Mouse (Mus musculus) heart, embryonic 14.5 days (tissue): Measurements from ENCODE around the gene Dab2. TPM values are rescaled to one million over a fixed set of nuclear protein-coding genes. Genes with fewer than 3 reads are reported as not detected.

ENCODE experiments used
- ATAC-seq: fragments of 200-750 bp; cut with Nextera tagmentation; 2 replicates; pipeline ENCODE4 v1.8.0; 2017; ENCODE audit warnings: low read depth, moderate TSS enrichment; ENCODE audit not compliant: insufficient number of reproducible peaks, insufficient read depth, low FRiP score
- H3K27ac ChIP-seq, 2 experiments: fragments of 200-500 bp in 1 of 2; fragments of 300-500 bp in 1 of 2; sonication (generic) in 1 of 2; replicated peaks in 1 of 2; 2 replicates each; pipeline ENCODE4 v1.5.1; 2012 to 2014; ENCODE audit warnings: low read depth in 2 of 2, low read length in 2 of 2, control low read depth in 1 of 2, mild to moderate bottlenecking in 1 of 2, mixed read lengths in 1 of 2; ENCODE audit not compliant: control insufficient read depth in 1 of 2, insufficient read depth in 1 of 2
- H3K27me3 ChIP-seq: fragments of 300-500 bp; sonication (generic); 2 replicates; pipeline ENCODE4 v1.6.1; 2014; ENCODE audit warnings: mild to moderate bottlenecking, low read length, control low read depth; ENCODE audit not compliant: control insufficient read depth, insufficient read depth
- H3K36me3 ChIP-seq: fragments of 300-500 bp; sonication (generic); 2 replicates; pipeline ENCODE4 v1.6.1; 2014; ENCODE audit warnings: mild to moderate bottlenecking, control low read depth, low read length, mixed read lengths; ENCODE audit not compliant: control insufficient read depth, insufficient read depth
- H3K4me1 ChIP-seq, 2 experiments: fragments of 200-500 bp in 1 of 2; fragments of 300-500 bp in 1 of 2; sonication (generic) in 1 of 2; 2 replicates each; pipeline ENCODE4 v1.6.1; 2012 to 2014; ENCODE audit warnings: low read length in 2 of 2, control low read depth in 1 of 2, mixed read lengths in 1 of 2; ENCODE audit not compliant: control insufficient read depth in 2 of 2, insufficient read depth in 2 of 2
- H3K4me2 ChIP-seq: fragments of 300-500 bp; sonication (generic); 2 replicates; pipeline ENCODE4 v1.6.1; 2014; ENCODE audit warnings: mild to moderate bottlenecking, low read length
- H3K4me3 ChIP-seq, 2 experiments: fragments of 200-500 bp in 1 of 2; fragments of 300-500 bp in 1 of 2; sonication (generic) in 1 of 2; 2 replicates each; pipeline ENCODE4 v1.5.1; 2012 to 2014; ENCODE audit warnings: low read length in 2 of 2, mild to moderate bottlenecking in 2 of 2, control low read depth in 1 of 2, low read depth in 1 of 2, moderate library complexity in 1 of 2; ENCODE audit not compliant: control insufficient read depth in 1 of 2, insufficient read depth in 1 of 2
- H3K9ac ChIP-seq: fragments of 300-500 bp; sonication (generic); 2 replicates; pipeline ENCODE4 v1.6.1; 2014; ENCODE audit warnings: mild to moderate bottlenecking, low read length
- H3K9me3 ChIP-seq: fragments of 300-500 bp; sonication (generic); 2 replicates; pipeline ENCODE4 v1.6.1; 2016; ENCODE audit warnings: low read length, control low read depth; ENCODE audit not compliant: control insufficient read depth
- WGBS: fragments of 180-500 bp; shearing (Covaris S2); extraction: QIAGEN DNeasy Blood & Tissue Kit; methylation state at CpG from one replicate; pipeline ENCODE4 v1.1.7; 2014; 5-methylcytosine and 5-hydroxymethylcytosine counted together
- polyA plus RNA-seq: library from polyadenylated mRNA; unstranded; fragments of >200 nt; fragmentation: Nextera tagmentation; extraction: Ambion mirVana; gene quantifications from 2 replicates; pipeline ENCODE4 v1.2.1, GENCODE M21; 2014

The Dab2 gene
- polyA plus RNA-seq, 1 experiment from 2014 or later = 36.4 TPM

DNA sequence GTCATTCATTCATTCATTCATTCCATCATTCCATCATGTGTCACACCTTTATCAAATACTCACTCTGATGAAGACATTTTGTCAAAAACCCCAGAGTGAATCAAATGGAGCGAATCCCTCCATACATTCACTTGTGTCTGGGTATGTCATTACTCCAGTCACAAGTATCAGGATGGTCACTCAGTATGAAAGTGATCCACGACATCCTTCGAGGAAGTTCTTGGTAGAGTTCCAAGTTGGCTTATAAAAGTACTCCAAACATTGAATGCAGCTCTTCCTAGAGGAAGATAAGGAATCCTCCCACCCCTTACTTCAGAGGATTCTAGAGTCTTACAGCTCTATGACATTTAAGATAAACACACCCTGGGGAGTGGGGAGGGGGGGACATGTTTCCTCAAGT lies 10.0 kb downstream of the Dab2 start:
- no peak overlapping the region for H3K4me3 ChIP-seq
- no peaks in the 10 kb centered on the region for H3K4me1 ChIP-seq
- H3K27me3 ChIP-seq = no peaks in the 10 kb centered on the region
- no peak overlapping the region for H3K27ac ChIP-seq
- no peaks in the 10 kb centered on the region for H3K36me3 ChIP-seq
- no peak overlapping the region for H3K4me2 ChIP-seq
- H3K9ac ChIP-seq = no peak overlapping the region
- H3K9me3 ChIP-seq = no peaks in the 10 kb centered on the region
- 60% methylated on average over 3 of the region's 3 CpGs for WGBS
- ATAC-seq = no peak

DNA sequence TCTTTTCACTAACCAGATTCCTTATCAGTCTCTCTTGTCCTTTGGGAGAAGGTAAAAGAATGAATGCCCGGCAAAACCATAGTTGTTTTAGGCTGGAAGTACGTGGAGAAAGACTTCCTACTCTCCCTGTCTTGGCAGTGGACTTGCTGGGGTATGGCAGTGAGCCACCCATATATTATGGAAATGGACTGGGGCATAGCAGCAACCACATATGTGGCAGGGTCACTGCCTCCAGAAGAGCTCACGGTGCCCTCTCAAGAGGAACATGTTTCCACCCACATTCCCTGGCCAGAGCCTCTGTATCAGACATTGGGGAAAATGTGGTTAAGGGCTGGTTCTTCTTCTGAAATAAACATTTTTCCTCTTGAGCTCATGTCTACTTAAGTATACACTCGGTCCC lies 10.8 kb downstream of the Dab2 start:
- ATAC-seq = no peak
- H3K4me1 ChIP-seq = no peaks in the 10 kb centered on the region
- no peaks in the 10 kb centered on the region for H3K9me3 ChIP-seq
- no peaks in the 10 kb centered on the region for H3K36me3 ChIP-seq
- WGBS = 49% methylated on average over 4 of the region's 4 CpGs
- H3K4me2 ChIP-seq = no peak overlapping the region
- H3K27me3 ChIP-seq = no peaks in the 10 kb centered on the region
- no peak overlapping the region for H3K4me3 ChIP-seq
- H3K27ac ChIP-seq = no peak overlapping the region
- no peak overlapping the region for H3K9ac ChIP-seq

- H3K9me3 ChIP-seq = no peaks in the 10 kb centered on the region
- H3K4me2 ChIP-seq = no peak overlapping the region
- H3K27ac ChIP-seq = no peak overlapping the region
- H3K4me1 ChIP-seq = no peaks in the 10 kb centered on the region
- H3K4me3 ChIP-seq = no peak overlapping the region
- no peak overlapping the region for H3K9ac ChIP-seq
- H3K27me3 ChIP-seq = no peaks in the 10 kb centered on the region
- ATAC-seq = no peak
- WGBS = 81% methylated on average over 3 of the region's 3 CpGs
- no peaks in the 10 kb centered on the region for H3K36me3 ChIP-seq
These were observed 12.8 kb downstream of the Dab2 start for GRCm38 (mm10) chr15:6312396-6312795.

GRCm38 (mm10) chr15:6319352-6319751 lies 19.8 kb downstream of the Dab2 start:
- no peak overlapping the region for H3K9ac ChIP-seq
- H3K27me3 ChIP-seq = no peaks in the 10 kb centered on the region
- H3K27ac ChIP-seq = no peak overlapping the region
- no peak overlapping the region for H3K4me2 ChIP-seq
- H3K36me3 ChIP-seq = no peaks in the 10 kb centered on the region
- no peak for ATAC-seq
- 88% methylated on average over 6 of the region's 6 CpGs for WGBS
- H3K4me1 ChIP-seq = 0 out of 4 replicates have a peak, but pooled peaks cover 0 to 2% of the 10 kb centered on the region in 2 experiments
- H3K9me3 ChIP-seq = no peaks in the 10 kb centered on the region
- H3K4me3 ChIP-seq = no peak overlapping the region

GRCm38 (mm10) chr15:6320501-6320900 lies 20.9 kb downstream of the Dab2 start:
- Histone ChIP-seq H3K9me3 (no peaks in the 10 kb centered on the region), H3K9ac (no peak overlapping the region), H3K27ac (no peak overlapping the region), H3K4me3 (no peak overlapping the region), H3K36me3 (no peaks in the 10 kb centered on the region), H3K4me1 (0 out of 4 replicates have a peak, but pooled peaks cover 0 to 2% of the 10 kb centered on the region in 2 experiments), H3K27me3 (no peaks in the 10 kb centered on the region), H3K4me2 (no peak overlapping the region)
- 57% methylated on average over 5 of the region's 5 CpGs for WGBS
- ATAC-seq = no peak

GRCm38 (mm10) chr15:6321263-6321662 lies 21.7 kb downstream of the Dab2 start:
- no peak overlapping the region for H3K27ac ChIP-seq
- H3K4me2 ChIP-seq = no peak overlapping the region
- H3K27me3 ChIP-seq = no peaks in the 10 kb centered on the region
- H3K4me1 ChIP-seq = 0 out of 4 replicates have a peak, but pooled peaks cover 0 to 2% of the 10 kb centered on the region in 2 experiments
- no peak overlapping the region for H3K9ac ChIP-seq
- no peak overlapping the region for H3K4me3 ChIP-seq
- H3K9me3 ChIP-seq = no peaks in the 10 kb centered on the region
- WGBS = 80% methylated on average over 4 of the region's 4 CpGs
- no peak for ATAC-seq
- H3K36me3 ChIP-seq = no peaks in the 10 kb centered on the region

DNA sequence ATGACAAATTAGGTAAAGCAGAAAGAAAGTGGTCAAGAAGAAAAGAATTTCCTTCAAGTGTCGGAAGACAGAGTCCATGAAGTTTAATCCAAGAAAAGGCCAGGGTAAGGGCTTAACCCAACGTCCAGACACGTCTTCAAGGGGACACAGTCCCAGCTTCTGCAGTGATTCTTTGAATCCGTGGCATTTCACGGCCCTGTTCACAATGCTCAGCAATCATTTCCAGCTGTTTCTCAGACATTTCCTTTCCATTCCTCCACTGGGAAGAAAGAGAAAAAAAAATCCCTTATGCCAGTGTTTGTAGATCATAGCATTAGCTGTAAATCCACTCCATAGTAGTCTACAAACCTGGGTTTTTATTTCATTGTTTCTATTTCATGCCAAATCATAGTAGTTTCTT lies 22.7 kb downstream of the Dab2 start:
- no peak for ATAC-seq
- 58% methylated on average over 5 of the region's 5 CpGs for WGBS
- Histone ChIP-seq H3K27me3 (no peaks in the 10 kb centered on the region), H3K27ac (no peak overlapping the region), H3K4me3 (no peak overlapping the region), H3K9ac (no peak overlapping the region), H3K9me3 (no peaks in the 10 kb centered on the region), H3K4me1 (0 out of 4 replicates have a peak, but pooled peaks cover 0 to 2% of the 10 kb centered on the region in 2 experiments), H3K36me3 (no peaks in the 10 kb centered on the region), H3K4me2 (no peak overlapping the region)

DNA sequence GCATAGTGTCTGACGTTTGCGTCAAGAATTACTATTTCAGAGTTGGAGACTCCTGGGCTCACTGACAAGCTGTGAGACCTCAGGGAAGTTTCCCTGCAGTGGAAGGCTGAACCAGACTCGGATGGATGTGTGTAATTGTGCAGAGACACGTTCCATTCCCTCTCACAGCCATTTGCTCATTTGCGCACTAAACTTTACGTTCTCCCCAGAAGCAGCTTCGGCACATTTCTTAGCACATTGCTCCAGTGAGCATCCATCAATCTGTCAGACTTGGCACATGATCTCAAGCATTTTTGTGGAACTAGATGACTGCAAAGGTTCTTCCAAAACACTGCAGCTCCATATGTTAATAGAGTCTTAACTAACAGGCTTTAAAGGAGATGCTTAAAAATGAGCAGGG lies 24.0 kb downstream of the Dab2 start:
- no peaks in the 10 kb centered on the region for H3K9me3 ChIP-seq
- H3K27ac ChIP-seq = no peak overlapping the region
- H3K4me1 ChIP-seq = 0 out of 4 replicates have a peak, but pooled peaks cover 0 to 2% of the 10 kb centered on the region in 2 experiments
- H3K9ac ChIP-seq = no peak overlapping the region
- no peaks in the 10 kb centered on the region for H3K27me3 ChIP-seq
- H3K4me3 ChIP-seq = no peak overlapping the region
- 74% methylated on average over 7 of the region's 7 CpGs for WGBS
- no peaks in the 10 kb centered on the region for H3K36me3 ChIP-seq
- no peak for ATAC-seq
- no peak overlapping the region for H3K4me2 ChIP-seq
